Mouse (Mus musculus) adrenal gland (tissue): ENCODE measurements at regions not wholly inside any gene's neighbourhood (a gene's known extent, or its start where the extent isn't known, plus 50 kb on each side); places are given as distances from the start of the nearest gene placed in this dataset.

ENCODE experiments used
- intact Hi-C: fragments of 180-260 bp; cut with DNase I; formaldehyde crosslinking; loops from one replicate; pipeline ENCODE4 v1.15.1; 2025

DNA sequence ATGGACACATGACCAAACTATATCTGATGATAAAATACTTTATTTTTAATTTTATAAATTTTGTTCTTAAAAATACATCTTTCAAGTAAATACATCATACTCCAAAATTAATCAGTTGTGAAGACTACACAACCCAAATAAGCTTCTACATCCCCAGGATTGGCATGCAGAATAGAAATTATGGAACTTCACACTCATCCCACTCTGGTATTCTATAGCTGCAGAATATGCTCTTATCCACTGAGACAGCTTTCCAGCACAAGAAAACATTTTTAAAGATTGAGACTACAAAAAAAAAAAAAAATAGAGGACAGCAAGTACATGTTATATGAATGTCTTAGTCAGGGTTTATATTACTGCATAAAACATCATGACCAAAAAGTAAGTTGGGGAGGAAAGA, 94.4 kb downstream of the Gm11232 start:
- intact Hi-C loops: no loop called here

DNA sequence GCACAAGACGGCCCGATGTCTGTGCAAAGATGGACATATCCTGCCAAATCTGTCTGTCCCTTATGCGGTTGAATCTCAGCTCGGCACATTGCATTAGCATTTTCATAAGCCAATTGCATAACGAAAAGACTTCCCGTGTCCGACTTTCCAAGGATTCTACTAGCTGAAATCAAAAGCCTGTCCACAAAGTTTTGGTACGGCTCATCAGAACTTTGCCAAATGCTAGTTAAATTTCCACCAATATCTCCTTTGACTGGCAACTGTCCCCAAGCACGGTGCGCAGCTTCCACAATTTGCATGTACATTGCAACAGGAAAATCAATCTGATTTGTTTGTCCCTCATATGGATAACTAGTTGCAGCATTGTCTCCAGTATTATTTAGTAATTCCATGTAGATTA, 117.2 kb downstream of the Gm11232 start:
- intact Hi-C loops: no loop called here

DNA sequence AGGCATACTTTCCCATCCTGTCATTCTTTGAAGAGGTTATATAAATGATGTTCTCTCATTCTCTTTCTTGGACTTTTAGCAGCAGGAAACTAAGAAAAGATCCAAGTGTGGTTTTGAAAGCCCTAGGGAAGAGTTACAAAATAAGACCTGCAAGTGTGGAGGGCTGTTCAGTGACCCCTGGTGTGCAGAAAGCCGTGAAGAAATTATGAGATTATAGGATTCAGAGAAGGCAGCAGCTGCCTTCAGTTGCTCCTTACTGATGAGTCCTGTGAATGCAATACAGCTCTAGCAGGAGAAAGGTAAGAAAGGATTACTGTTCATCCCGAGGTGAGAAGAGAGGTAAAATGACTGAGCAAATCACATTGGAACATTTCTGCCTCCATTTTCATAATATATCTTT, 130.7 kb downstream of the Gm11232 start:
- intact Hi-C loops: no loop called here

DNA sequence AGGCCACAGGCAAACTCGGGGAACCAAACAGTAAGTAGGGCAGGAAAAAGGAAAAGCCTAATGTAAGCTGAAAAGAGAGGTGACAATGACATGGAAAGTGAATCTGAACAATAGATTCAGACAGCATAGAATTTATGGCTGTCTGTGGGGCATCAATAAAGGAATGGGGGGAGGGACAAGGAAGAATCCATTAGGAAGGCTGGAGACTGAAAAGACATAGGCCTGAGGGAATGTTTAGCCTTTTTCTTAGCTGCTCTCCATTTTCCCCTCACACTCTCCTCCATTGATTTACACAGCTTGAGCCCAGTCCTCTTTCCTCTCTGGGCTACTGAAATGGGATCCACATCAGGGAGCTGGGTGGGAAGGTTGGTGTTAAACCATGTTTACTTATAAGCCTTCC, 131.1 kb downstream of the Gm11232 start:
- intact Hi-C loops: no loop called here

DNA sequence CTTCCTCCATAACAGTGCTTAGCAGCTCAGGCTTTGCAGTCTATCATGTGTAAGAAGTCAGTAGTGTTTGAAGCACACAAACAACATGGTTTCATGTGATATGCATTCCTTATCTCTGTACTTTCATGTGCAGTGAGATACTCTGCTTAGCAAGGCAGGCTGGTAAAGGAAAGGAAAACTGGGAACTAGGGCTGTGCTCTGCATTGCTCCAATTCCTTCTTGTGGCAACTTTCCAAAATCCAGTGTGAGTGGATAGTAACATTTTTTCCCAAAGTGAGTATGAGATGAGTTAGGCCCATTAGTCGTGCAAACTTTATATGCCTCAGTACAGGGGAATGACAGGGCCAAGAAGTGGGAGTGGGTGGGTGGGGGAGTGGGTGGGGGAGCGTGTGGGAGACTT, 133.0 kb downstream of the Gm11232 start:
- intact Hi-C loops: no loop called here

DNA sequence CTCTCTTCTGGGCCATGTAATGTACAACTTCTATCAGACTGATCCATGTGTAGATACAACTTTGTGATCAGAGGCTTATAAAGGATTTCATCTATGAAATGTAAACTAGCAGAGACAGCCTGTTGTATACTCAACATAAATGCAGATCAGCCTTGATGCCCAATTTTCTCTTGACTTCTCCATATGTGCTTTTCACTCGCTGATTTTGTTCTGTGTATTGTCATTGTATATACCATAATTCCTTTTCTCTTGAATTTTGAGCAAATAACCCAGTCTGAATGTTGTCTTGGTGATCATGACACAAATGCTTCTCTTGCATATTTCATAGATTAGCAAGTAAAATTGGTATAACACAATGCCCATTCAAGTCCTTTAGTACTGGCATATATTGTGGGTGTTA, 144.0 kb downstream of the Gm11232 start:
- intact Hi-C loops: no loop called here

DNA sequence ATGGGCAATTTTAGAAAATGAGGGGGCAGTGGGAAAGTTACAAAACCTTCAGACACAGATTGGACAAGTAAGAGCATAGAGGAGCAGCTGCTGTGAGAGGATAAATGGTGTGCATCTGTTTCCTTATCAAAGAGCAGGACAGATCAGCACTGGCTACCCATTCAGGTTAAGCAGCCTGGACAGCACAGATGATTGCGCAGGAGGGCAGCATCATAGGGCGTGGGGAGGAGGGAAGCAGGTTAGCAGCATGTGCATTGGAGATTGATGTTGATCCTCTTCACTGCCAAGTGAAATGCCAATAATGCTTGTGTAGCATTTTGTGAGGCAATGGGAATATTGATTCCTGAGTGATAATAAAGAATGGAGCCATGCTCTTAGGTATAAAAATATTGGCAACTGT, 171.9 kb downstream of the Gm11232 start:
- intact Hi-C loops: no loop called here

DNA sequence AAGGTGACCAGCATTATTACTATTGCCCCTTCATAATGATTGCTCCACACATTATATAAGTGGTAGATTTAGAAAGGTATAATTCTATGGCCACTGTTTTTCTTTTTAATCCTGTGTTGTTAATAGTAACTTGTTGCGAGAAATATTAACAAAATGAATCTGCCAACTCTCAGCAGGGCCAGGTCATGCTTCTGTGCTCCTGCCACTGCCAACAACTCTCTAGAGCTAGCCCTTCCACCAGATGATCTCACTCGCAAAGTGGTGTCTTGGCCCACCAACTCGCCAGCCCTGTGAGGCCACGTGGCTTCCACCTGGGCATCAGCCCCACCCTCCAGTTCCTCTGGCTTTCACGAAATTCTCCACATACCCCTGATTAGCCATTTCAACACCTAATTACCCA, 197.1 kb downstream of the Gm11232 start:
- intact Hi-C loops: no loop called here

DNA sequence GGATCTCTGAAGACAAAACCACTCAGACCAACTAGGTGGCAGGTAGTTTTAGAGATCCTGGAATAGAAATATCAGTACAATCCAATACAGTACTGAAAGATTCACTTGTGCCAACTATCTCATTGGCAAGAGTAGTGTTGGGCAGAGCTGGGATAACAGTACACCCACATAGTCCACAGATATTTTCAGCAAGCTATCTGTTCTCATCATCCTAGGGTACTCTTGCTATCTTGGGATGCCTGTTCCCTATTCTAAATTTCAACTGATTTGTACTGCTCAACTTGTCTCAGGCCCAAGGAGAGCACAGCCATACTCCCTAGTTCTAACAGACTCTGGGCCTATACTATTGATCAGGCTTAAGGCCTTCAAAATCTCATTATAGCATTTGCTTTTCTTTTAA, 218.6 kb downstream of the Gm11232 start:
- intact Hi-C loops: no loop called here

DNA sequence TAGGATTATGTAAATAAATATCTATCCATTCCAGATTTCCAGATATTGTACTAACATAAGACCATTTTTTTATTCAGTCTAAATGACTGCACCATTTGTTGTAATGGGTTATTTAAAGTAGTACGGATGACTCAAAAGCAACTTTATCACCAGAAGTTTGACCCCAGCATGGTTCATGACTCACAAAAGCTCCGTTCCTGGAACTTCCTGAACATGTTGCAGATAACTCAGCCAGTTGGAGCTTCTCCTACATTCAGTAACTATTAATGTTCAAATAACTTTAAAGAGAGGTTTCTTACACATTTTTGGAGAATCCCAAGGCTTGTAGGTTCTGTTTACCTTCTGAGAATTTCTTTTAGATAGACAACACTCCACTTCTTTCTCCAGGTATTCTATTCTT, 219.8 kb downstream of the Gm11232 start:
- intact Hi-C loops: no loop called here

DNA sequence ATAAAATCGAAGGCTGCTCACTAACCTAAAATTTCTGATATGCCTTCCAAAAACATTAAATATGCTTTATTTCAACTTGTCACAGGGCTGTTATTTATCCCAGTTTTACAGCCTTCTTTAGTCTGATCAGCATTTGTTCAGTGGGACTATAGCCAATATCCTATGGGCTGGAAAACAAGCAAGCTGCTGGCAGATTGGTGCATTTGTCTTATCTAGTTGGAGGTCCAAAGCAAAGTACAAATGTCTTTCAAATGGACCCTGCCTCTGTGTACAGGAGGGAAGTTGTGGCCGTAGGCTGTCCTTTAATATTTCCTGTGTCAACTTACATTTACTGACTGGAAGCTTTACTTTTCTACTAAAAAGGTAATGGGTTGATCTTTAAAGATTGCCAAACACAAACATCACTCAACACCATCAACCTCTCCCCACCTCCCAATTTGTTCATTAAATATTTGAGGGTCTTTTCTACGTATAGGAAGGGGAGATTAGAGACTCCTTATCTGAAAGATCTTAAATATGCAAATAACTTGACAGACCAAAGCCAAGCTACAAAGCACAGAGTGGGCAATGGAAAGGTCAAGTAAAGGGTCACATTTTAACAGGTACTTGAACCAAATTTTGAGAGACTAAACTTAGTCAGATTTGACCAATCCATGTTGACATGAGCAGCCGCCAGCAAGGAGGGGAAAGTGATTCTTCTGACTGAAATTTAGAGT, 233.4 kb downstream of the Gm11232 start:
- intact Hi-C loops: no loop called here

DNA sequence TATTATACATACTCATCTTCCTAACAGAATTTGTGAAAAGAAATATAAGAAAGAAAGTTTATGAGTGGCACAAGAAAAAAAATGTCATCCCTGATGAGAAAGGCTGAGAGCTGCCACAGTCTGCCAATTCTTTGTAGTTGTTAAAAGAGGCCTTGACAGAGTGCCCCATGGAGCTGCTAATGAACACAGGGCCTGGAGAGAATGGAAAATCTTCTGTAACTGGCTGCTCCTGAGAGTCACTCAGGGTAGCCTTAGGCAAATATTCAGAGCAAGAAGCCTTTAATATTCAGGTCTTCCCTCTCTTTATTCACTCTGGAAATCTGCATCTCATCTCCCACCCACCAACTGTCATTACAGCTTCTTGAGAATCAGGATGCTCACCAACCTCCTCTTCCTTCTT, 237.0 kb downstream of the Gm11232 start:
- intact Hi-C loops: no loop called here

DNA sequence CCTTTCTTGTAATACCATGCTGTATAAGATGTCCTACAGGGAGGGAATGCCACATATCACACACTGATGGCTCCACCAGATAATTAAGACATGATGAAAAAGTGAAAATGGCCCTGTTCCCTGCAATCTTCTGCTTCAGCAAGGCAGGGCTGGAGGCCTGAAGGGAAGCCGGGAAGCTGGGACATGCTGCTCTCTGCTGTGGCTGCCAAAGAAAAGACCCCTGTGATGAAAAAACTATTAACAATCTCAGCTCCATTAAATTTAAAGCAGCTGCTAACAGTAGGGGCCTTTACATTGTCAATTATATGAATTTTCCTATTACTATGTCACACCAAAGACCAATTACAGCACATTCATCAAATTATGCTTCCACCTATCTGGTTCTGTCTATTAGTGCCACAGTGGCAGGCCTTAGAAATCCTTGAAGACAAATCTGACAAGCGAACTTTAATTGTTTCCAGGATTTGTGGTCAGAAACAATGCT, 239.8 kb downstream of the Gm11232 start:
- intact Hi-C loops: no loop called here

DNA sequence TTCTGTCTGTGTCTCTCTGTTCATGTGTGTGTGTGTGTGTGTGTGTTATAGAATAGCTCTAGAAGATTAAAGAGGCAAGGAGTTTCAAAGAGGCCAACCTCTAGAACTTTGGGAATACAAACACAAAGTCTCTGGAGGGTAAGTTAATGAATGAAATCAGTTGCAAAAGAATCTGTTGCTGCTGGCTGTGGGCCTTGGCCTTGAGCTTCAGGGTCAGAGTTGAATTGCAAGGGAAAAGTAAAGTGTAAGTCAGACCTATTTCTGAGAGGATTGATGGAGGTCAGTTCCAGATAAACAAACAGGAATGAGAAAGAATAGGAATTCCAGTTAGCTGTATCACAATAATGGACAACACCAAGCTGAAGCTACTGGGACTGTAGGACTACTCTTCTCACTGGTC, 250.9 kb downstream of the Gm11232 start:
- intact Hi-C loops: no loop called here

DNA sequence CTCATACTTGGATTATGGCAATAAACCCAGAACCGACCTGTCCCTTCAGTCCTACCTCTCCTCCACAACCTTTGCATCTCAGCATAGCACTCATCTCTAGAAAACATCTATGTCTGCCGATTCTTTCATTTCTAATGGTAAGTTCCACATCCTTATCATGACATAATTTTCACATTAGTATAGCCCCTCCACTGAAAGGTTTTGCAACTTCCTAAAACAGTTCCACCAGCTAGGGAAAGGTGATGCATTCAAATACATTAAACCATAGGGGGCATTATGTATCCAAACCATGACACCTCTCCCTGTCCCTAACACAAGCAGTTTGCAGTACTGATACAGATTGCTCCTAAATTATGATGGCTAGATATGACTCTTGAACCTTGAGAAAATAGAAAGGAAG, 268.0 kb downstream of the Gm11232 start:
- intact Hi-C loops: no loop called here

DNA sequence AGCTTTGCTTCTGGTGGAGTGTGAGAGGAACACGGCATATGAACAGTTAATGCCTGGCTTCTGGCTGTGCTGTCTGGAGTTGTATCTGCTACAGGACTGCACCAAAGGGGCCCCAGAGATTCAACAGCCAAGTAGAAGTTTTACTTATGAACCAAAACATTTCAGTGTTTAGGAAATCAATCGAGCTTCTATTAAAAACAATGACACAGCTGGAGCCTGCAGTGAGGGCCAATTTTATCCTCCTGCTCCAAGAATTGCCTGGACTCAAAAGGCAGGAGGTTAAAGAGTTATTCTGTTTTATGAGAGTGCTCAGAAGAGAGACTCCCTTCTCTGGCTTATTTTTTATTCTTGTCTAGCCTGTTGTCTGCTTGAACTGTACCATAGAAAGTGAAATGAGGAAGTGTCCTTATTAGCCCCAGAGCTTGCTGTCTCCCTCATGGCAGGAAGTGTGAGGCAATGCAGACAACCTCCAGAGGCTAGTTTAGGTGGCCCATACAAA, 269.1 kb downstream of the Gm11232 start:
- intact Hi-C loops: no loop called here

DNA sequence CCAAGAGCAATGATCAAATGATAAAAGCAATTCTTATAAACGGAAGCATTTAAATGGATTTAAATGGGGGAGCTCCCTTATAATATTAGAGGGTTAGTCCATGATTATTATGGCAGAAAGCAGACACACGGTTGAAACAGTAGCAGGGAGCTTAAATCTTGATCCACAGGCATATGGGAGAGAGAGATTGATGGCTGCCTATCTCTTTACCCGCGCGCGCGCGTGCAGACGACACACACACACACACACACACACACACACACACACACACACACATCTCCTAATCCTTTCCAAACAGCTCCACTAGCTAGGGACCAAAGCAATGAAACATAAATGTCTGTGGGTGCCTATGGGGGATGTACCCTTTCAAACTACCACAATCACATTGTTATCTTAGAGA, 269.7 kb downstream of the Gm11232 start:
- intact Hi-C loops: no loop called here

DNA sequence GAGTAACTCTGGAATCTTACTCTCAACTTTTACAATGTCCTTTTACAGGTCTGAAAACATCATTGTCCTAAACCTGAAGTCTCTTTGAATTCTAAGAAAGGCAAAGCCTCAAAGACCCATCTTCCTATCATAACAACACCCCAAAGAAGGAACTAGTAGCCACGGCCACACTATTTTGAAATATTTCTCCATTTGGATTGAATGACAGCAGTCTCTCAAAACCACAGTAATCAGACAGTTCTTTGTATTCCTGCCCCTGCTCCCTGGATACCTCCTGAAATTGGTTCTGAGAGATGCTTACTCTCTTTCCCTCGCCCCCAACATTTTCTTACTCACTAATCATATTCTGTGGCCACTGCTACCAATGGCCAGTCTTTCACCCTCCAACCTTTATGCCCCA, 276.8 kb downstream of the Gm11232 start:
- intact Hi-C loops: no loop called here

DNA sequence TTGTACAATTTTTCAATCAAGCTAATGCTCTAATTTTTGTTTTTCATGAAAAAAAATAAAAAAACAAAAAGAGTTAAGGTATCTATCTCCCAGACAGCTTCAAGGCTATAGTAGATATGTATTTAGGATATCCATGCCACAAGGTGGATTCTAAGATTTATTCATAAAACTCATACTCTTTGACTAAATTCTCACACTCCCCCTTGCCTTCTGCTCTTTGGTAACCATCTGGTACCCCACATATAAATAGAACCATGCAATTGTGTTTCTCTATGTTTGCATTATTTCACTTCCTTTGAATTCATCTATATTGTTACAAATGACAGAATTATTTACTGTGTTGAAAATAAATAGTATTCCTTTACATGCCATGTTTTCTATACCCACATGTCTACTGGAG, 287.2 kb downstream of the Gm11232 start:
- intact Hi-C loops: no loop called here

DNA sequence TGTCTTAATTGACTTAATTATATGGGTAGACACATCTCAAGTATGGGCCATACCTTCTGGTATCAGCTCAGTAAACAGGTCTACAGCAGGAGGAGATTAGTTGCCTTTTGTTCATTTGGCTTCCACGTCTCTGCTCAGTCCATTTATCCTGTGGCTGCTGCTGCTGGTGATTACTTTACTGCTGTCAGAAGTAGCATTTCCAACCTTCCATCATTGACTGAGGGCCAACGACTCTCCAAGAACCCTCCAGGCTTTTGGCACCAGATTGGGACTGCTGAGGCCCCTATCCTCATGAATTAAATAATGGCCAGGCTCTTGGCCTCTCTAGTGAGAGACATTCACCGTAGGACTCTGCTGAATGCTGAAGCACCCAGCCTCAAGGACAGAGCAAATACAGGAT, 303.0 kb downstream of the Gm11232 start:
- intact Hi-C loops: no loop called here

DNA sequence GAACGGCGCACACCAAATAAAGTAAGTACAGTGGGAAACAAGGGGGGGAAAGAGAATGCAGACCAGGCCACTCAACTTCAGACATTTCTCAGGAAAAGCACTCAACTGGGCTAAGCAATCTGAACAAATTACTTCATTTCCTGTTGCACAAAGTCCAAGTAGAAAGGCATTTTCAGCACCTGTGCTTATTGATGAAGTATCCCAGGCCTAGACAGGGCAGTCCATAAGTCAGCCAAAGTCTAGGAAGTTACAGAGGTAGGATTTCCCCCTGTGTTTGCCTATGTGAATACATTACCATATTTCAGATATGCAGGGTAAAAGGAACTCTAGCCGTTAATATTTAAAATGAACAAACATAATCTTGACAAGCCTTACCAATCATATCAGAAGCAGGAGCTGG, 304.3 kb downstream of the Gm11232 start:
- intact Hi-C loops: no loop called here

DNA sequence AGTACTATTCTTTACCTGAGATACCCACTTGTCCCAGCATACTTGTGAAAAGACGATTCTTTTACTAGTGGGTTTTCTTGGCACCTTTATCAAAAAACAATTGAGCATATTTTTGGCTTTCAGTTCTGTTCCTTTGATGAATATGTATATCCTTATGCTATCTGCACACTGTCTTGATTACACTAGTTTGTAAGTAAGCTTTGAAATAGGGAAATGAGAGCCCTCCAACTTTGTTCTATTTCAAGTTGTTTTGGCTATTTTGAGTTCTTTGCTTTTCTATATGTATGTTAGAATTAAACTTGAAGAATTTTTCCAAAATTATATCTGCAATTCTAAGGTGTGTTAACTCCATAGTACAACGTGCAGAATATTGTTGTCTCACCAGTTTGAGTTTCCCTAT, 311.3 kb downstream of the Gm11232 start:
- intact Hi-C loops: no loop called here

DNA sequence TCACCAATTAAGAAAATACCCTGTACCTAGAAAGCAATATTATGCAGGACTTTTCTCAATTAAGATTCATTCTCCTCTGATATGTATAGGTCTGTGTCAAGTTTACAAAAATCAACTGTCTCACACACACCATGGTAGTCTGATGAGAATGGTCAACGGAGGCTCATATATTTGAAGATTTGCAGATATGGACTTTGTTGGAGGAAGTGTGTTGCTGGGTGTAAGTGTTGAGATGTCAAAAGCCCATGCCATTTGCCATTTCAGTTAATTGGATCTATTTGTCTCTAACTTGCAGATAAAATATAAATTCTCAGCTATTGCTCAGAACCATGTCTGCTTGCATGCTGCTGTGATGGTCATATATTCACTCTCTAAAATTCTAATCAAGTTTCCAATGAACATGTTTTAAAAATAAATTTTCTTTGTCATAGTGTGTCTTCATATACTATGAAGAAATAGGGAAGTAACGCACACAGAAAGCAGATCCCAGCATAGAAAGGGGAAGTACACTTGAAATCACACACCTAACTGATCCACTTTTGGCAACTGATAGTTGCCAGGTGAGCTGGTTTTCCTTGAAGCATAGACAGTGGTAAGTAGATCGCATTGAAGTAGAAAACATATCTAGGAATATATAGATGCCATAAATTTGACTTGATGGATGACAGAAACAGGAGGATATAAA, 326.4 kb downstream of the Gm11232 start:
- intact Hi-C loops: no loop called here
